Mouse (Mus musculus): ENCODE results near the gene Krt8.

DNA sequence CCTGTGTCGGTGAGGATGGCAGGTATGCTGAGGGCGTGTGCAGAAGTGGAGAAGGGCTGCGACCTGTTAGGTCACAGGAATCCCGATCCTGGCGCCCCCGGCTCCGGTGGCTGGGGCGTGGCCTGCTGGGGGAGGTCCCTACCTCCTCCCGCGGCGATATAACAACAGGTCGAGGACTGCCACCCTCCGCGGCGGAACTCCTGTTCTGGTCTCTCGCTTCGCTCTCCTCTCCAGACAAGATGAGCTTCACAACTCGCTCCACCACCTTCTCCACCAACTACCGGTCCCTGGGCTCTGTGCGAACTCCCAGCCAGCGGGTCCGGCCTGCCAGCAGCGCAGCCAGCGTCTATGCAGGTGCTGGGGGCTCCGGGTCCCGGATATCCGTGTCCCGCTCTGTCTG, 23.8 kb upstream of the Krt8 start, which contains the start of gene Krt18:
- TF ChIP-seq CTCF (IDR thresholded peaks at IDR 0.05; ENCODE audit: borderline replicate concordance, insufficient read depth, low read depth, low read length) (no peak), POLR2A (IDR thresholded peaks at IDR 0.05; ENCODE audit: borderline replicate concordance, insufficient read depth, low read length) (no peak)
